Mouse (Mus musculus) heart, postnatal 0 days (tissue): Measurements from ENCODE around the gene Hist1h1a.

Experiments
- CTCF ChIP-seq: IDR thresholded peaks from 2 replicates; pipeline ENCODE4 v1.5.1; 2016; ENCODE audit warnings: antibody characterized with exemption, control low read depth, low read depth
- EP300 ChIP-seq: IDR thresholded peaks from 2 replicates; pipeline ENCODE4 v1.6.1; 2016; ENCODE audit warnings: antibody characterized with exemption, low read depth

GRCm38 (mm10) chr13:23729706-23730105 is 33.8 kb upstream of the Hist1h1a start:
- no peak for TF ChIP-seq EP300
- no peak for TF ChIP-seq CTCF
